Mouse (Mus musculus): Measurements from ENCODE around the gene Hhipl1.

Gene Hhipl1

GRCm38 (mm10) chr12:108363796-108364195 is 57.7 kb downstream of the Hhipl1 start:
- peak; percentile 64 for DNase-seq (ENCODE audit: low read depth, low spot score)

GRCm38 (mm10) chr12:108365340-108365739 is 59.3 kb downstream of the Hhipl1 start:
- no peak for DNase-seq (ENCODE audit: low read depth, low spot score)

- no peak for DNase-seq (ENCODE audit: low read depth, low spot score)
These were observed 59.8 kb downstream of the Hhipl1 start for GRCm38 (mm10) chr12:108365868-108366267.

- DNase-seq (ENCODE audit: low read depth, low spot score): no peak
These were observed 61.8 kb downstream of the Hhipl1 start for GRCm38 (mm10) chr12:108367909-108368308.

- no peak for DNase-seq (ENCODE audit: low read depth, low spot score)
These were observed 62.9 kb downstream of the Hhipl1 start for GRCm38 (mm10) chr12:108368921-108369320.

- DNase-seq (ENCODE audit: low read depth, low spot score): no peak
These were observed 64.7 kb downstream of the Hhipl1 start, which contains the start of gene Eml1 for GRCm38 (mm10) chr12:108370596-108371428. Gene Eml1, plus strand, starts transcription at chr12:108370957.

GRCm38 (mm10) chr12:108371429-108371765 is 65.3 kb downstream of the Hhipl1 start:
- DNase-seq (ENCODE audit: low read depth, low spot score): no peak

- no peak for DNase-seq (ENCODE audit: low read depth, low spot score)
These were observed 66.2 kb downstream of the Hhipl1 start for GRCm38 (mm10) chr12:108372241-108372640.

- DNase-seq (ENCODE audit: low read depth, low spot score): no peak
These were observed 67.5 kb downstream of the Hhipl1 start for GRCm38 (mm10) chr12:108373611-108374010.

GRCm38 (mm10) chr12:108374689-108375088 is 68.6 kb downstream of the Hhipl1 start:
- no peak for DNase-seq (ENCODE audit: low read depth, low spot score)

GRCm38 (mm10) chr12:108378379-108379133 is 72.5 kb downstream of the Hhipl1 start:
- no peak for DNase-seq (ENCODE audit: low read depth, low spot score)

All from retina, postnatal 7 days (tissue).